Mouse (Mus musculus): ENCODE measurements around the gene Mrpl37.
A peak's percentile ranks its signal among the peaks of the same experiment; 100 is the strongest.

Gene Mrpl37

DNA sequence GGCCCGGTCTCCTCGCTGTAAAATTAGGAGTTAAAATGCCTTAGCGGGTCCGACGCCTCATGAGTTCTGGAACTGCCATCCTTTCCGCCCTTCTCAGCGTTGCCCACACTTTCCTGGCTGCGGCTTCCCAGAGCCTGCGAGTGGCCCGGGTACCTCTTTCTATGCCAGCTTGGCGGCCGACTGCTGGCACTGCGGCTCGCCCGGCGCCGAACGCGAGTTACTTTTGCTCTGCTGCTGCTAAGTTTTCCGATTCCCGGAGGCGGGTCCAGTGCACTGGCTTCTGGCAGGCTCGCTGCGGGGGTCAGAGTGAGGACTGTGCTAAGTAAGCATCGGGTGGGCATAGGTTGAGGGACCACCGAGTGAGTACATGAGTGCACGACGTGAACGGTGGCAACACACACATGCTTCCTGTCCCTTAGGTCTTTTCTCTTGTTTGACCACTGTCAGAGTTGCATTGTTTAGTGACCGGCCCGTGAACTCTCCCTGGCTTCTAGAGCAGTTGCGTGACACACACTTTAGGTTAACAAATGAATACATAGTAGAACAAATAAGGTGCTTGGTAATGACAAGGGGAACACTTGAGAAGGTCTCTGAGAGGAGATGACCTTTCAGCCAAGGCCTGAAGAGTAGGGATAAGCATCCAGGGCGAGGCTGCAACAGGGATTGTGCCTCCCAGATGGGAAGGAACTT is 628 bp upstream of the Mrpl37 start:
- peak in 1 of 2 experiments; percentile 13 for DNase-seq (ENCODE audit: low spot score in 2 of 2)

DNA sequence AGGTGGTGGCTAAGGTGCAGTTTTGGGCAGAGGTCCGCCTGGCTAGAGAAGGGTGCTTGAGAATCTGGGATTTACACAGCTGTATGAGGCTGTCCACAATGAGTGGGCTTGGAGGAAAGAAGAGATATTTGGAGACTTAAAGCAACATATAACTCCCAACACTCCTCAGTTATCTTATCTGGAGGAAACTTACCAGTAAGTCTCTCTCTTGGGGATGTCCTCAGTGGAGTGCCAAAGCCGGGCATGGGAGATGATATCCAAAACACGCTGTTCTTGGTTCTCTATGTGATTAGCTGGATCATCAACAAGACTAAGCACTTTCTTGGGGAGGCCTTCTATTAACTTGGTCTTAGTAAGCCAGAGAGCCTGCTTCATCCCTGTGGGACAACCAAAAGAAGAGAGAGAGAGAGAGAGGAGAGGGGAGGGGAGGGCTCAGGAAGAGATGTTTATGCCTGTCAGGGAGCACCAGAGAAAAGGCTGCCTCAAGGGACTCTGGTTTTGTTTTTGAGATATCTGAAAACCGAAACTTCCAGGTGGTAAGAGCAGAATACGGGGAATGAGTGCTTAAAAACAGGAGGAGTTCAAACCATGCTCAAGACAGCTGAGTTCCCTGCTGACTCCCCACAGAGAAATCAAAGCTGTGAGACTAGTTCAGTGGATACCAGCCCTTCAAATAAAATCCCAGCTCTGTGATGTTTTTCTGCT is 2.1 kb downstream of the Mrpl37 start:
- DNase-seq (ENCODE audit: low spot score in 2 of 2), result no peak

DNA sequence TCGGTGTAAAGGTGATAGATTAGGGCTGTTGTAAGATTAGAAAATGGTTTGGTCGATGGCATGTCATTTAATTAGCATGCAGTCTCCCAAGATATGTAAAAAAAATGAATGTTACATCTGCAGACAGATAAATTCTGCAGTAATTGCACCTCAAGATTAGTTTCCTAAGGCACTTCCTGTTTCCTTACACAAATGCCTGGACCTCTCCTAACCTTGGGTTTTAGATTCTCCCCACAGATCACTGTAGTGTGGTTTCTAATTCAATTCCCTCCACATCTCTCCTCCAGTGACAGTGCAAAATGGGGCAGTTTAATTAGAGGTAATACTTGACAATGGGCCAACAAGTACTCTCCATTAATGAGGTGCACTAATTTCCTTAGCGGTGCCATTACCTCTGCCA is 3.5 kb downstream of the Mrpl37 start:
- no peak for DNase-seq (ENCODE audit: low spot score in 2 of 2)

DNA sequence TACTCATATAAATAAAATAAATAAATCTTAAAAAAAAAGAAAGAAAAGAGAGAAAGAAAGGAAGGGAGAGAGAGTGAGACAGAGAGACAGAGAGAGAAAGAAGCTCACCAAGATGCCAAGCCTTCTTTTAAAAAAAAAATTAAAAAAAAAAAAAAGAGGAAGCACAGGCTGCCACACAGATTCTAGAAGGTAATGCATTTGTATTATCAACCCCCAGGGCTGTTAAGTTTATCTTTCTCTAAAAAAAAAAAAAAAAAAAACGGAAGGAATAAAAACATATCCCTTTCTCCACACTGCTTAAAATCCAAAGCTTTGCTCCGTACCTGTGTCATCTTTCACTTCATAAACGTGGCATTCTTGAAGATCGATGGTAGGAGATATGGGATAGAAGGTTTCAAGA is 5.1 kb downstream of the Mrpl37 start:
- DNase-seq (ENCODE audit: low spot score in 2 of 2), result no peak

DNA sequence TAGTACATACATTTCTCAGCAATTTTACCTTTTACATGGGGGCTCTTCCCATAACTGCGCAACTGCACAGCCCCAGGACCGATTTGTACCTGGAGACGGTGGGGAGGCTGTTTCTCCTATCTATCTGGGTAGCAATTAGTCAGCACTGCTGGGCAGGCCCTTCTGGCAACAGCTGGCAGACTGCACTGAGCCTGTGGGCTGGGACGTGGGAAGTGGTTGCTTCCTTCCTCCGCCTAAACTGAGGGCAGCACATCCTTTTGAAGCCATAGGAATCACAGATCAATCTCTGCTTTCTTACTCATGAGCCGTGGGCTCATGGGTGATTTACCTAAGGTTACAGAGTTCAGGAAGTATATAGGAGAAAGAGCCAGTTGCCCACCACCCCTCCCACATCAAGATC is 7.9 kb downstream of the Mrpl37 start:
- DNase-seq (ENCODE audit: low spot score in 2 of 2), result no peak

DNA sequence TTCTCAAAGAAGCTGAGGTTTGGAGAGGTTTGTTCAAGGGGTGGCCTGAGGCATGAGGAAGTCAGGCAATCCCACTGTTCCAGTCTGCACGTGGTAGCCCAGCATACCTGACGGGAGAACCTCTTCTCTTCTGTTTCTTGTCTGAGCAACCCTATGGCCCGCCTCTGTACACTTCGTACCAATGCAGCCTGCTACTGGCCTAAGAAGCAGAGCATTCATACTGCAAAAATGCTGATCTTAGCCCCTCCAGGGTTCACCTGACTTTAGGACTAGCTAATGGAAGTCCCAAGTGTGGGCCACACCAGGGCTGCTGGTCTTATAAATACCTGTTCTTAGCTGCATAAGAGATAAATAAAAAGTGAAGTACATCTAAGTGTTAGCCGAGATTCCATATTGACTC is 8.3 kb downstream of the Mrpl37 start:
- no peak for DNase-seq (ENCODE audit: low spot score in 2 of 2)

DNA sequence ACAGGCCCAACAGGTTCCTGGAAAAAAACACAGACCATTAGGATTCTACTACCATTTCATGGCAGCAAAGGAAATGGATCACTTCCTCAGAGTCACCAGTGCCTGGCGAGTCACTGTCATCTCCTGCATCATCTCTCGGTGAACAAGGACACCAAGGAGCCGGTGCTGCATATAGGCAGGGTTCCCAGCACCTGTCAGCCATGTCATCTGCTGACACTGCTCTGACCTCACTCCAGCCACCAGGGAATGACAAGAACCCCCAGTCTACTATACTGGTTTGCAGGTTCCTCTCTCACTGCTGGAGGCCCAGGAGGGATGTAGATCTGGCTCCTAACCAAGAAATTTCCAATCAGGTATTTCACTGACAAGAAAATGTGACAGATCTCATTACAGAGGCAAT is 10.6 kb downstream of the Mrpl37 start:
- no peak for DNase-seq (ENCODE audit: low spot score in 2 of 2)

DNA sequence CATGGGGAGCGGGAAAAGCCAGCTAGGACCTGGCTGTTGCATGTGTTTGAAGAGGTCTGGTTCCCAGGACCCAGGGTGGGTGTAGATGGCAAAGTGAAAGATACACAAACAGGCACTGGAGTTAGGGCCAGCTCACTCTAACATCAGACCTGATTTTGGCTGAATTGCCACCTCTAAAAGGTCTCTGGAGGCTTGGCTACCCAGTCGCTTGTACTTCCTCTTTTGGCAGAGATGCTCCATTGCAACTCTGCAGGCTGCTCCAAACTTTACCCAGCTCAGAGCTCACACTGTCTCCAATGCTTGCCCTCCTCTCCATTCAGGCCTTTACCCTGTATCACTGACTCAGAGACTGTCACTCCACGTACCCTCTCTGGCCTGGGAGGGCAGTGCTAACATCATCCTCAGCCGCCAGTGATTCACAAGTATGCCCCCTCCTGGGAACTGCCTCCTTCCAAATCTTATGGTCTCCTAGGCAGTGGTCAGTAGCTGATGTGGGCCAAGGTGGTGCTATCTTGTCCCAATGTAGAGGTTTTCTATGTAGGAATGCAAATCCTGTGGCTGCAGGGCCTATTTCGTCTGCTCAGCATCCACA is 13.6 kb downstream of the Mrpl37 start:
- no peak for DNase-seq (ENCODE audit: low spot score in 2 of 2)

DNA sequence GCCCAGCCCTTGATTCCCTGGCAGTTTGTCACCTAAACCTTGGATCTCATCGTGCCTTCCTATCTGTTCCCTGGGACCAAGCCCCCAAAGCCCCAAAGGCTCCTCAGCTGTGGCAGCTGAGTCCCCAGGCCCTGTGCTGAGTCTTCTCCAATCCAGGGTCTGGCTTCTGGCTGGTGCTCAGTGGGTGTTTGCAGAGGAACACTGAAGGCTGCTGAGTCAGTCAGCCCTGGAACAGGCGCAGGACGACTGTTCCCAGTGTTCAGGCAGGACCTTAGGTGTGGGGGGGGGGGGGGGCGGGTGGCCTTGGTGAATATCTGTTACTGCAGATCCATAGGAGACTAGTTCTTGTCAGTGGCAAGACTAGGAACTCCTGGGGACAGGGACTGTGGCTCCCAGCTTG is 14.8 kb downstream of the Mrpl37 start:
- DNase-seq (ENCODE audit: low spot score in 2 of 2), result no peak

DNA sequence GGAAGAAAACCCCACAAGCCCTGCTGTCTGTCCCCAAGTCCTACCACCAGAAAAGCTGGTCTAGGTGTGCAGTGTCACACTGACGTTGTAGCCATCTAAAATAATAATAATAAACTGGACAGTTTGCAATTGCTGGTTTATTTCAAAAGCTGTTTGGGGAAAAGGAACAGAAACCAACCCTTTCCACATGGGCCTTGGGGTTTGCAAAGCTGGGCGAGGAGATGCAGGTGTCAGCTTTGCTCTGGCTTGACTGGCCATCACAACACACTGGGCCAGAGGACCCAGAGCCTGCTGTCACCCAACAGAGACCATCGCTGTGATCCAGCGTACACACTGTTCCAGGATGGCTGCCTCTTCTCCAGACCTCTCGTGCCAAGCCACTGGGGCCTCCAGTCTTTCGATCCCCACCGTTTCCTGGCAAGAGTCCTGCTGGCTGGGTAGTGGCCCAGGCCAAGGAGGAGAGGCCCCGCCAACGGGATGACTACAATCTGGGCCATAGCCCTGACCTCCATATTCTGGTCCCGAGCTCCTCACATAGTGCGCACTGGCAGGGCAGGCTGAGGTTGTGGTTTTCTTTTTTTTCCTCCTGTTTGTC is 18.0 kb downstream of the Mrpl37 start:
- DNase-seq (ENCODE audit: low spot score in 2 of 2), result no peak

DNA sequence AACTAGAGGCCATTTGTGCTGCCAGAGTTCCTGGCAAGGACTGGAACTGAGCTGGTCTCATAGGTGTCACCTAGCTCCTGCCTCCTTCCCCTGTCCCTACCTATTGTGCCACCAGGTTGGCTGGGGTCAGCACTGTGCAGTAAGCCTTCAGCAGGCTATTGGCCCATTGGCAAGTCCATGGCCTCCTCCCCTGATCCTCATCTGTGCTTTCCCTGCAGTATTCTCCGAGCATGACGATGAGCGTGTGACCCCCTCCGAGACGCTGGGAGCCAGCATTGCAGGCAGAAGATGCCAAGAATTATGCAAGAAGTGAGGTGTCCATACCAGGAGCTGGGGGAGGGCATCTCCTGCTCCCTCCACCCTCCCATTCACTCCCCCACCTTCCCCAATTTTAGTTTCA is 18.9 kb downstream of the Mrpl37 start:
- DNase-seq (ENCODE audit: low spot score in 2 of 2), result no peak

DNA sequence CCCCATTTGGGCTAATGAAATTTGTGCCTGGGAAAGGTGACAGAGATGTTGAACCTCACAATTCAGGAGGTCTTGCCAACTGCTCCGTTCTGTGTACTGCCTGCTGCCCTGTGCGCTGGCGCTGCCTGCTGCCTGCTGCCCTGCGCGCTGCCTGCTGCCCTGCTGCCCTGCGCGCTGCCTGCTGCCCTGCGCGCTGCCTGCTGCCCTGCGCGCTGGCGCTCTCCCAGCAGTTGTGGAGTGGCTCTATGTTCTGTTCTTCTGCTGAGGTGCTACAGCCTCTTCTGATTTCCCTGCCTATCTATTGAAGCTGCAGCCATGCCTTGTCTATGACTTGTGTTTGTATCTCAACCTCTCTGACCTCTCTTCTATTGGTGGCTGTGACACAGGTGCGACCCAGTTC is 21.5 kb downstream of the Mrpl37 start:
- no peak for DNase-seq (ENCODE audit: low spot score in 2 of 2)

DNA sequence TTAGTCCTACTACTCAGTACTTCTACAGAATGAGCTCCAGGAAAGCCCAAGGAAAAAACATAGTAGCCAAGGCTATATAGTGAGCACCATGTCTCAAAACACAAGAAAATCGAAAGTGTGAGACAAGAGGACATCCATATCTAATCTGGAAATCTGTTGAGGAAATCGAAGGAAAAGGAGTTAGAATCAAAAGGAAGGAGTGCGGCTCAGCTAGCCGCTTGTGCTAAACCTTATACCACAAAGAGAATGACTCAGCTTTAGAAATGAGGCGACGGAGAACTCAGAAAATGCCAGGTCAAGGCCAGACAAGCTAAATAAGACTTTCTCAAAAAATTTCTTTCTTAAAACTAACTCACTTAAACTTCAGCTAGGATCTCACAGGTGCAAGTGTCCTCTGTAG is 24.4 kb downstream of the Mrpl37 start:
- no peak for DNase-seq (ENCODE audit: low spot score in 2 of 2)

DNA sequence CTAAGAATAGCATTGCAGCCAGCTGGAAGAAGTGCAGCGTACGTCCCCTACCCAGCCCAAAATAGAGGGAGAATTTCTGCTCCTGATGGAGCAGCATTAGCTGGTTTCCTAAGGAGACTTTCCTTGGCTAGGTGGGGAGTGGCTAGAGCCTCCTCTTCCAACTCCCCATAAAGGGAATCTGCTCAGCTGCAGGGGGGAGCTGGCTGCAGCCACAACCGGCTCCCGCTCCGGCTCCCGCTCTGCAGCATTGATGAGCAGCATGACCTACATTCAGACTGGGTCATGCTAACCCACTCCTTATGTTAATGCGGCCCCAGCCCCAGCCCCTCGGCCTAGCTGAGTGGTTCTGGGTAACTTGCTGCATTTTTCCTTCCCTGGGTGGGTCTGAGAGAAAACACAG is 27.4 kb downstream of the Mrpl37 start:
- DNase-seq (ENCODE audit: low spot score in 2 of 2), result no peak

DNA sequence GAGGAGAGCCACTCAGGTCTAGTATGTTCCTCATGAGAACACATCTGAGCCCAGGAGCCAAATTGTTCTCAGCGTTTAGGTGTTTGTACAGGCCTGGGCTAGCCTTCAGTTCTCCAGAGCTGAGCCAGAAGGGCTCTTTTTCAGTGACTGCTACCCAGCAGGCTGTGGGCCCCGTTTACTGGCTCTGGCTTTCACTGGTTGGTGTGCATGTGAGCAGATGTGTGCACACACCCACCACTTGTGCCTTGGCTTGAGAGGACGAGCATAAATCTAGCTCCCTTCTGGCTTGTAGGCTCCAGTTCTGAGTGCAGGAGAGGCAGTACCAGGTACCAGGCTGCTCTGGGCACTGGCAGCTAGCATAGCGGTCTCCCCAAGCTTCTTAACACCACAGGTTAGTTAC is 28.4 kb downstream of the Mrpl37 start:
- no peak for DNase-seq (ENCODE audit: low spot score in 2 of 2)

DNA sequence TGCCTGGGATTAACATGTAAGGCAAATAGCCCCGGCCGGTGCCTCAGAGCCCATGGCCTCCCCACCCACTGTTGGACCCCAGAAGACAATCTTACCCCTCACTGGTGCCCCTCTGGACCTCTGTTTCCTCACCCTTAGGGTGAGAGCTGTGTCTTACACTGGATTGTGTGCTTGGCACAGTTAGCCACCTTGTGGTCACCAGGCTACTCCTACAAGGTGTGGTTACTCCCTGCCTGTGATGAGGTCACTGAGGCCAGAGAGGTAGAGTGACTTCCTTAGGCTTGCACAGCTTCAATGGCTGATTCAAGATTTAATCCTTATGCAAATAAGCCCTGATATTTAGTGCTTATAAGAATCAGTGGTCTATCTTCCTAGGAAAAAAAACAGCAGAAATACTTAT is 29.7 kb downstream of the Mrpl37 start:
- no peak for DNase-seq (ENCODE audit: low spot score in 2 of 2)

DNA sequence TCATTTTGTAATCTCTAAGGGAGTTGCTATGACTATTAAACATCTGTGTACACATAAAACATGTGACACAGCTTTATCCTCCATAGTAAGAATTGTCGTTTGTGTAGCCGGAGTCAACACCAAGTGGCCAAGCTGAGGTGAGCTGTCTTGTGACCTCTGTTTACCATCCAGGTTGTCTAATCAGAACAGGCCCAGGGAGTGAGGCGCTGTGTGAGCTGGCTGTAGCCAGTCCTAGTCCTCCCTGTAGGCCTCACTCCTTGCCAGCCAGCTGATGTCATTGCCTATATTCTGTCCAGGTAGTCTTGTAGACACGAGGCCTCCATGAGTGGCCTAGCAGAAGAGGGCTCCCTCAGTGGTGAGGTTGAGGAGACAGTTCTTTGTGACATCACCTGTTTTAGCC is 31.0 kb downstream of the Mrpl37 start:
- DNase-seq (ENCODE audit: low spot score in 2 of 2), result no peak

DNA sequence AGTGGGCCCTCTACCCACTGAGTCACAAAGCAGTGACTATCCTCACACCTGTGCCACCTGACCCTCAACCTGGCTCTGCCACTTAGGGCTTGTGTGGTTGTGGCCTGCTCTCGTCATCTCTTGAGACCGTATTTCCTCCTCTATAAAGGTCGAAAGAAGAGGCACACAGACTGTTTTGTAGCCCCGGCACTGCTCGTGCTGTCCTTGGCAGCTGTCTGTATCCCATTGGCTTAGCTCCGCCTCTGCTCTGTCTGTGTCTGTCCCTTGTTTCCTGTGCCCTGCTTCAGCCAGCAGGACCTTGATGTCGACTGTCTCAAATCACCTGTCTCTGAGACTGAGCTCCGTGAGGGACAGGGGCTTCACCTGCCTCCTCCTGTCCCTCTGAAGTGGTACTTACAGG is 40.2 kb downstream of the Mrpl37 start:
- no peak for DNase-seq (ENCODE audit: low spot score in 2 of 2)

DNA sequence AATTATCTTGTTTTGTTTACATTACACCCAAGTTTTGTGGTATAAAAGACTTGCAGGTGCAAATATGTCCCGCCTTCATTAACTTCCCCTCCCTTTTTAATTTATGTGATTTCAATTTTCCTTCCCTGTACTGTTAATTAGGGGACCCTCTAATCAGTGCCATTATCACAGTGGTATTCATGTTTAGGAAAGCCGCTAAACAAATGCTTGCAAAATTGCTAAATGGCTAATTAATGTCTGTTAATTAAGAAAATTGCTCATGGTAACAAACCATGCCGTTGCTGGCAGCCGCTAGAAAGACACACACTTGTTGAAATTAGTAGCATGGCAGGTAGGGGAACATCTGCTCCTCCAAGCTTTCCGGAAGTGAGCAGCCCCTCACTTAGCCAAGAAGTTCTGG is 41.3 kb downstream of the Mrpl37 start:
- DNase-seq (ENCODE audit: low spot score in 2 of 2), result no peak

DNA sequence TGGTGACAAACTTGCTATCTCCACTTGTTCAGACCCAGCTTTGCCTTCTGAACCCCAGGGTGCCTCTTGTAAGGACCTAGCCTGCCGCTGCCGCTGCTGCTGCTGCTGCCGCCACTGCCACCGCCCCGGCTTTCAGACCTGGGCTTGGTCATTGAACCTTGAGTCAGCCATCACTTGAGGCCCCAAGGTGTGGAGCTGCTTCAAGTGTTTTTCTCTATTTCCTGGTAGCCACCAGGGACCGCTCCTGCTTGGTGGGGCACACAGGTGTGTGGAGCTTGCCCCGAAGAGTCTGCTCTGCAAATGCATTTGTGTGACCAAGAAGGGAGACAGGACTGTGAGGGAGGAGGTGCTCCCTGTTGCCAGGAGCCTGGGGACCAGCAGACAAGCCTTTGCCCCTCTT is 41.8 kb downstream of the Mrpl37 start:
- DNase-seq (ENCODE audit: low spot score in 2 of 2), result no peak

DNA sequence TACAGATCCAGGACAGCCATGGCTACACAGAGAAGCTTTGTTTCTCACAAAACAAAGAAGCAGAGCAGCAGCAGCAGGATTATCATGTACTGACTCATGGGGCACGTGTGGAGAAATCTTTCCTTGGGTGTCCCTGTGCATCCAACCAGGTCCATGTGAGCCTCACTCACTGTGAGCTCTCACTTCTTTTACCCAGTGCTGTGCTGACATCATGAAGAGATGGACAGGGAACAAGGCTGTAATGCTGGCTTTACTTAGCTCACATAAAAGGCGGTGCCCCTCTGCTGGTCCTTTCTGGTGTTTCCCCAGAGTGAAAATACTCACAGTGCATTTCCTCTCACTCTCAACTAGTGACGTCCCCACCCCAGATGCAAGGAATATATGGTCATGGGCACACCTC is 45.2 kb downstream of the Mrpl37 start:
- DNase-seq (ENCODE audit: low spot score in 2 of 2), result no peak

DNA sequence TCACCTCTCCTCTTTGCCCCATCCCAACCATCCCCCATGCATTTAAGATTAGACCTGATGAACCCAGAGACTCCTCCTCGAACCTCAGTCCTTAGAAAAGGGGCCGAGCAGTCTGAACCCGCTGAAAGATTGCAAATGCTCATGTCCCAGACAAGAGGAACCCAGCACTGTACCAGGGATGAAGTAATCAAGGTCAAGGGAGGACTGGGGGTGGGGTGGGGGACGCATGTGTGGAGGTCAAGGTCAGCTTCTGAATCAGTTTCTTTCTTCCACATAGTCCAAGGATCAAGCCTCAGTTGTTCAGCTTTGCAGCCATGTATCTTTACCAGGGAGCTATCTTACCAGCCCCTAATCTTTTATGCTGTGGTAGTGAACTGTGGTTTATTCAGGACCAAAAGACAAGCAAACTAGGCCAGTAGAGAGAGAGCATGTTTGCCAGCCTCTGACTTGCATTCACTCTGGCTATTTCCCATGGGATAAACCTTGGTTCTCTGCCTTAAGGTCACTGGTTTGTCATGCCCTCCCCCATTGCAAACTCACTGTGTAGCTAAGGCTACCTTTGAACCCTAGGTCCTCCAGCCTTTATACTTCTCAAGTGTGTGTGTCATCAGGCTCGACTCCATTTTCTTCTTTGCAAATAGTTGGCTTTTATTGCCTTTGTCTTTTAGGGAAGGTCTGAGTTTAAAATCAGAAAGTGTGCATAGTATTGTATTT is 46.2 kb downstream of the Mrpl37 start:
- DNase-seq (ENCODE audit: low spot score in 2 of 2), result no peak
